Mouse (Mus musculus): Measurements from ENCODE around the gene Enah.

Gene Enah

GRCm38 (mm10) chr1:181963827-181964226 is 56.0 kb downstream of the Enah start:
- no peak for DNase-seq (ENCODE audit: low spot score in 2 of 2)

DNA sequence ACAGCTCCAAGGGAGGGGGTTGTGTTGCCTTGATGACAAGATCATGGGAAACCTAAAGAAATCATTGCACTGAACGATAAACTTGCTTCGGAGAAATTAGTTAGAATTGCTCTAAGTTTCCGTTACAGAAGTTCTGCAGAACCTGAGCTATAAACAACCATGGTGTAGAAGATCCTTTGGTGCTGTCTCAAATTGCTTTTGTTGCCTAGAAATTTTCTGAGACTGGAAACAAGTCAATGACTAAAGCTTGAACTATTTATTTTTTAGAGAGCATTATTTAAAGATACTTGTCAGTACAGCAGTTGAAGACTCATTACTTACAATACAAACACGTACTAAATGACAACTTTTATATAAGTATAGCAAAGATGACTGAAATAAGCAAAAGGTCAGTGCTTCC is 56.4 kb downstream of the Enah start:
- no peak for DNase-seq (ENCODE audit: low spot score in 2 of 2)

DNA sequence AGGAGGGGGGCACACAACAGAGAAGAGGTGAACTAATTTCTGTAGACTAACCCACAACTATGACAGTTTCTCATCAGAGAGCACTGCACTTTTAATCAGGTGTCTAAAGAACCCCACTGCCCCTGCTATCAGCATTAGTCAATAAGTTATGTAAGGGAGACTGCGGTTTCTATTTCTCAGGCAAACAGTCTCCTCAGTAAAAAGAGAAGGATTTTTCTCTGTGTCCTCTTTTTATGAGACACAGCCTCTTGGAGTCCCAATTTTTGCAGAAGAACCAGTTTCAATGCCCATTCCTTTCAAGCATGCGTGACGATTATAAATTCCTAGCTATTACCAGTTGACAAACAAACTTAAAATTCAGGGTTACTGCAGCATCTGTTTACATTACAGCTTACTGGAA is 59.4 kb downstream of the Enah start:
- no peak for DNase-seq (ENCODE audit: low spot score in 2 of 2)

GRCm38 (mm10) chr1:181958392-181958791 is 61.4 kb downstream of the Enah start:
- DNase-seq (ENCODE audit: low spot score in 2 of 2), result no peak

GRCm38 (mm10) chr1:181957736-181958135 is 62.1 kb downstream of the Enah start:
- DNase-seq (ENCODE audit: low spot score in 2 of 2), result no peak

GRCm38 (mm10) chr1:181953547-181953946 is 66.2 kb downstream of the Enah start:
- no peak for DNase-seq (ENCODE audit: low spot score in 2 of 2)

DNA sequence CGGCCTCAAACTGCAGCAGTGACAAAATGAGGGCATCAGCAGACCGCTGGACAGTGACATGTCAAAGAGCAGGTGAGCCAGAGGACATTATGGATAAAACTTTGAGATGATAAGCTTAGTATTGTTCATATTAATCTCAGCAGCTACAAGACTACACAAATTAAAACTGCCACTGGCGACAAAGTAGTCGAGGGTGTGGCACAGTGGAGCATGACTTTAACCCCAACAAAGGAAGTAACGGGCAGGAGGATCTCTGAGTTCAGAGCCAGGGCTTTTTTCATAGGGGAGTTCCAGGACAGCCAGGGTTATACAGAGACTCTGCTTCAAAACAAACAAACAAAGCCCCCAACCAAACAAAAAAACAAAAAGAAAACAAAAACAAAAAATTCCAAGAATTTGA is 68.5 kb downstream of the Enah start:
- DNase-seq (ENCODE audit: low spot score in 2 of 2), result no peak

- no peak for DNase-seq (ENCODE audit: low spot score in 2 of 2)
Observed at GRCm38 (mm10) chr1:181950721-181951120, 69.1 kb downstream of the Enah start.

DNA sequence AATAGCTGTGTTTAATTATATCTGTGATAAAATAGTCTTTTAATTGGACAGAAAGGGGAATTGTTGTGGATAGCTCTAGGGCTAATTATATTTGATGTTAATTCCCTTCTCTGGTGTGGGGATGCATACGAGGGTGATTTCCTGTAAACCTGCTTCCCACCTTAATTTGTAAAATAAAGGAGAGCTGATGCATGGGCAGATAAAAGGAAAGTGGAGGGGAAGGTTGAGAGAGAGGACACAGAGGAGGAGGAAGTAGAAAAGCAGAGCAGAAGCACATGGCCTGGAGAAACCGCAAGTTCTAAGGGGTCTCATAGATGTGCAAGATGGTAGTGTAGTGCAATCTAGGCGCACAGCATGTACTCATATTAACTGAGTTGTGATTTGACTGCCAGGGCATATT is 71.6 kb downstream of the Enah start:
- no peak for DNase-seq (ENCODE audit: low spot score in 2 of 2)

GRCm38 (mm10) chr1:181937064-181937463 is 82.7 kb downstream of the Enah start:
- DNase-seq (ENCODE audit: low spot score in 2 of 2), result no peak

- no peak for DNase-seq (ENCODE audit: low spot score in 2 of 2)
Observed at GRCm38 (mm10) chr1:181928388-181928787, 91.4 kb downstream of the Enah start.

DNA sequence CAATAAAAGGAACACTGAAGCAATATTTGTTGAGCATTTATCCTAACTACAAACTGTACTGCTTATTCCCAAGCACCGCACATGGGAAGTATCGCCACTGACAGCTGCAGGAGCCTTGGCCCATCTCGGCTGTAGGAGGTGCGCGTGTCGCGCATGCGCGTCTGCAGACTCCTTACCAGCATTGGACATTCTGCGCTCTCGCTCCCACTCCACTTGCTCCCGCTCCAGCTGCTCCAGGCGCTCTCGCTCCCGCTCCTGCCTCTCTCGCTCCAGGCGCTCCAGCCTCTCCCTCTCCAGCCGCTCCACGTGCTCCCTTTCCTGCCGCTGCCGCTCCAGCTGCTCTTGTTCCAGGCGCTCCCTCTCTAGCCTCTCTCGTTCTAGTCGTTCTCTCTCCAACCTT is 96.4 kb downstream of the Enah start:
- DNase-seq (ENCODE audit: low spot score in 2 of 2), result peak; percentile 26 to 28

- DNase-seq (ENCODE audit: low spot score in 2 of 2), result peak in 1 of 2 experiments; percentile 10
Observed at GRCm38 (mm10) chr1:181921580-181922494, 98.0 kb downstream of the Enah start.

- no peak for DNase-seq (ENCODE audit: low spot score in 2 of 2)
Observed at GRCm38 (mm10) chr1:181911841-181912240, 107.9 kb downstream of the Enah start.

- DNase-seq (ENCODE audit: low spot score in 2 of 2), result no peak
Observed at GRCm38 (mm10) chr1:181901706-181902373, 118.0 kb downstream of the Enah start.

GRCm38 (mm10) chr1:181900846-181901245 is 118.9 kb downstream of the Enah start:
- DNase-seq (ENCODE audit: low spot score in 2 of 2), result no peak

- no peak for DNase-seq (ENCODE audit: low spot score in 2 of 2)
Observed at GRCm38 (mm10) chr1:181898961-181899360, 120.8 kb downstream of the Enah start.

GRCm38 (mm10) chr1:181896991-181897390 is 122.8 kb downstream of the Enah start:
- no peak for DNase-seq (ENCODE audit: low spot score in 2 of 2)

- DNase-seq (ENCODE audit: low spot score in 2 of 2), result no peak
Observed at GRCm38 (mm10) chr1:181893721-181894120, 126.1 kb downstream of the Enah start.

DNA sequence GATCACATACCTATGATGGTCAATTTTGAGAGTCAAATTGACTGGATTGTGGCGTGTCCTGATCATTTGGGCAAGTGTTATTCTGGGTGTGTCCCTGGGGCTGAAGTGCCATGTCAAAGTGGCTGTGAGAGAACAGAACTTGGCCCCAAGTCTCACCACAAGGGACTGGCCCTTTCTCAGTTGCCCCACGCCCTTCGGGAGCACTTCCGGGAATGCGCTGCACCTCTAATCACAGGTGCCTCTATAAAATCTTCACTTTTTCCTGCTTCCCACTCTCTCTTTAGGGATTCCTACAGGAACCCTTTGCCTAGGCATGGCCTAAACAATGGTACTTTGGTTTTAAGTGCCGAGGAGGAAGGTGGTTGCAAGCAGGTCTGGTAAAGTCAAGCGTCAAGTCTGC is 130.1 kb downstream of the Enah start:
- DNase-seq (ENCODE audit: low spot score in 2 of 2), result no peak

- peak; percentile 66 to 84 for DNase-seq (ENCODE audit: low spot score in 2 of 2)
Observed at GRCm38 (mm10) chr1:181888801-181889200, 131.0 kb downstream of the Enah start.

- peak; percentile 53 to 55 for DNase-seq (ENCODE audit: low spot score in 2 of 2)
Observed at GRCm38 (mm10) chr1:181881532-181881931, 138.3 kb downstream of the Enah start.

DNA sequence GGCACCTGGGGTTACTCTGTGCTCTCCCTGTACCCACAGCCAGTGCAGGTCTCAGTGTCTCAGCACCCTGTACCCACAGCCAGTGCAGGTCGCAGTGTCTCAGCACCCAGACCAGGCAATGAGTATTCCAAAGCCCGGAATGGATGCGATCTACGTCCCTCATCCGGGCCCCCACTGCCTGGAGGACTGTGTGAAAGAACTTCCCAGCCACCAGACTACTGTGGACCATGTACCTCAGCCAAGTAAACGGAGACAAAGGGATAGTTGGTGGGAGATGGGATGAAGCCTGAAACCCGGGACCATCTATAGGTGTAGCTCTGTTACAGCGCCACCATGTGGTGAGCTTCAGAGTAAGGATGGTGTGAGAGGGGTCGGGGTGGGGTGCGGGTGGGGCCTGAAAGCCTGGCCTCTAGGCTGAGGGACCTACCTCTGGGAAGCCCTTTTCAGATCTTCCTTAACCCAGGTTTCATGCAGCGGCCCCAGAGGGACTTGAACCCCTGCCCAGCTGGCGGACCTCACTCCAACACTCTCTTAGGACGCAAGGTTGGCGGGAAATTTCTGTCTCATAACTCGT is 139.0 kb downstream of the Enah start:
- no peak for DNase-seq (ENCODE audit: low spot score in 2 of 2)

Data from heart, adult 9 months (tissue).